Mouse (Mus musculus): Measurements from ENCODE around the gene Tnfrsf9.

GRCm38 (mm10) chr4:150973264-150973663 lies 58.9 kb downstream of the Tnfrsf9 start:
- TF ChIP-seq POLR2A (IDR thresholded peaks at IDR 0.05; ENCODE audit: control insufficient read depth in 1 of 2, insufficient read depth in 1 of 2, low read depth in 1 of 2, low read length in 2 of 2, poor library complexity in 1 of 2) (no peak), ETS1 (IDR thresholded peaks at IDR 0.05; ENCODE audit: low read depth, low read length) (no peak), KAT2A (conservative IDR thresholded peaks at IDR 0.05; ENCODE audit: low read depth, low read length) (no peak), POLR2AphosphoS5 (IDR thresholded peaks at IDR 0.05; ENCODE audit: borderline replicate concordance, low read depth, low read length) (no peak), ZKSCAN1 (IDR thresholded peaks at IDR 0.05; ENCODE audit: low read depth, low read length) (no peak)
